Mouse (Mus musculus): ENCODE data around the gene Flt4.
A peak's percentile ranks its signal among the peaks of the same experiment; 100 is the strongest.

The Flt4 gene

DNA sequence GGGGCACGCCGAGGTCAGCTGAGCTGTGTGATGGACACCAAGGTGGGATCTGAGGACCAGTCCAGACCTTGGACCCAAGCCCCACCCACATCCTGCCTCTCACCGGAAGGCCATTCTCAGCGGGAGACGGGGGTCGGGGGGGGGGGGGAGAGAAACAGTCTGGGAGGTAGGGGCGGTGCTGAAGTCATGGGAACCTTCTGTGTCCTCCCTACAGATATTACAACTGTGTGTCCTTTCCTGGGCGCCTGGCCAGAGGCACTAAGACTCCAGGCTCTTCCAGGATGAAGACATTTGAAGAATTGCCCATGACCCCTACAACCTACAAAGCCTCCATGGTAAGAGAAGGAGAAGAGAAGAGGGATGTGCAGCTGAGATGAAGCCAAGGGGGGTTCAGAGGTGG is 36.6 kb downstream of the Flt4 start:
- no peak for DNase-seq (ENCODE audit: low read depth, low spot score)

DNA sequence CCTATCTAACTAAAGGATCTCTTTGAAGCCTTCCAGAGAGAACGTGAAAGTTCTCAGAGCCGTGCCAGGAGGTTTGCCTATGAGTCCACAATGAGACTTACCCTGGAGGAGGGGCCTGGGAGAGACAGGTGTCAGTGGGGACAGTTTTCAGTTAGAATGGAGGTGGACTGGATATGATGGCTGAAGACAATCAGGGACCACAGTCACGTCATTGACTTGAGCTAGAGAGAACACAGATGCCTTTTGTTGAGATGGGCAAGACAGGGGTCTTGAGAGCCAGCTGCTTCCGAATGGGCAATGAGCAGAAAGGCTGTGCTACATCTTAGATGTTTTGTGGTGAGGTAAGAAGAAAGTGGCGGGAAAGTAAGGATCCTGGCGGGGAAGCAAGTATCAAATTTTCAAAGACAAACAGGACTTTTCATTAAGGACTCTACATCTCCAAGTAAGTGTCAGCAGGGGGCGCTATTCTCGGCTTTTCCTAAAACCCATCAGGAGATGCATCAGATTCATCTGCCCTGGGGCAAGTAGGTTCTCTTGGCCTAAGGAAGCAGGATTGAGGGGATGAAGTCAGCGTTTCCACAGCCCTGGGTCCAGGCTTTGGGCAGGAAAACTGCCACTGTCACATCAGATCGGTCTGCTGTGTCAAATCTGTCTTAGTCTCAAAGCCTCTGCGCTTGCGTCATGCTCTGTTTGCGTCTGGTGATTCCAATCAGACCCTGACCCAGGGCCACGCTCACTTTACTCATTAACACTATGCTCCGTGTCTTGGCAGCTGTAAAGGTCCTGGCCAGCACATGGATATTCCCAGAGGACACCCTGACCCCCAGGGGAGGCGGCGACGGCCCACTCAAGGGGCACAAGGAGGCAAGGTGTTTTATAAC is 41.3 kb downstream of the Flt4 start:
- peak; percentile 30 for DNase-seq (ENCODE audit: low read depth, low spot score)

DNA sequence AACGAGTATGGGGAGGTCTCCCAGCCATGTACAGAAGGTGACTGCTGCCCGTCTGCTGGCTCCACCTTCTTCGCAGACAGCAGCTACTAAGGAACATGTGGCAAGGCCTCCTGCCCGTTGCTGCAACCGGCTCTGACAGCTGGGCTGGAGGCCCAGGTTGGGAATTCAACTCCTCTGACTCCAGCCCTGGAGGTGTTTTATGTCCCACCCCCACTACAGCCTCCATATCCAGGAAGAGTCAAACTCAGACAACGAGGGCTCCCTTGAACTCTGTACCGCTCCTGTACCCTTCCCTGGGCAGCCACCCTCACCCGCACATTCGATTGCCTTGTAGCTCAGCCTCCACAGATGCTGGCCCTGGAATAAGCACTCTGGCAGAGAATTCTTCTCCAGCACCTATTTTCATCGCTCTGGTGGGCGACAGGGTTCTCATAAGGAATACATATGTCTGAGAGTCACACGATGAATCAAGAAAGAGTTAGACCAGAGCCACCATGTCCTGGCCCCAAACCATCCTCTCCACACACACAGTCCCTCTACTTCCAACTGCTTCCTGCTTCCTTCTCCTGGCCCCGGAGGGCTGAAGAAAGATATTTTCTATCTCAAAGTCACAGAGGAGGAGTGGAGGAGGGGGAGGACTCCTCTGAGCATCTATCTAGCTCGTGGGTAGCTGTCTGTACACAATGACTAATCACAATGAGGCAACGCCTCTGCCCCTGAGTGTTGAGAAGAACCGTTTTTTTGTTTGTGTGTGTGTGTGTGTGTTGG is 42.1 kb downstream of the Flt4 start:
- DNase-seq (ENCODE audit: low read depth, low spot score): no peak

DNA sequence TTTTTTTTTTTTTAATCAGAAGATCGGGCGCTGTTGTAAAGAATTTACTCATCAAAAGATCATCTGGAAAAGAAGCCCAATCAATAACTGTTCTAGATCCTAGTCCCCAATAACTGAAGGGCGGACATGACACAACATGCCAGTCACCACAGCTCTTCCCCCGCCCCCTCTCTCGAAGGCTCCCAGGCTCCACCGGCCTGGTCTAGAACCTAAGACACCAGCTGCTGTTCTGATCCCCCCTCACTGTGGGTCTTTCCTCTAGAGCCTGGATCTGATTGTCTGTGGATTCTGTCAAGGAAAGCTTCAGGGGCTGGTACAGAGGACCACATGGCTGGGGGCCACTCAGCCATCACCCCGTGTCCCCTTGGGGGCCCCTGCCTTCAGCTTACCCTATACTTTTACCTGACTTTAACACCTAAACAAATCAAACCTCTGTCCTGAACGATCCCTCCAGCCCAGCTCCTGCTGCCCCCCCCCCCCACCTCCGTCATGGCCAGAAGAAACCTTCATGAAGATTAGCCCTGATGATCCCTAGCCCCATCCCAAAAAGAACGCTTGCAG is 42.8 kb downstream of the Flt4 start:
- DNase-seq (ENCODE audit: low read depth, low spot score): no peak

DNA sequence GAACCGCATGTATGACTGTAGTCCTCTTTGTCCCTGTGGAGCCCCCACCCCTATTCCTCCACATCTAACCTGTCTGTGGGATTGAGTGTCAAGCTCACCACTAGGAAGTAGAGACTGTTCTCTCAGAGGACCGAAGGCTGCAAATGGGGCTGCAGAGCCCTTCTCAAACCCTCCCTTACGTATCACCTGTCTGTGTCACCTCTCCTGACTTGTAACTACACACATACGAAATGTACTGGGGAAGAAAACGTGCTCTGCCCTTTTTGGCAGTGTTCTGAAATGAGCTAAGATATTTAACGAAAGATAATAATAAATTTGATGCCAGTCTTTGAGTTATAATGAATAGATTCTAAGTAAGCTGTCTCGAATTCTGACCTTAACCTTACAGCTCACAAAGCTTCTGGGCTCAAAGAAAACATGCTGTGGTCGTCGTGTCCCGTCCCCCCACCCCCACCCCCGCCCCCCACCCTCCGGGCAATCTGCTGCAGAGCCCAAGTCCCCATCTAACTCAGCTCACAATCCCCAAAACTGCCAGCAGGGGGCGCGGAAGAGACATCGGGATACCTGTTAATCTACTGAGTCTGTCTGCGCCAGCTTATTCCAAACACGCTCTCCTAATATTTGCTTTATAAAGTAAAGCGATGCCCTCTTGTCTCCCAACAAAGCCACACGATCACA is 43.5 kb downstream of the Flt4 start:
- DNase-seq (ENCODE audit: low read depth, low spot score): peak; percentile 67

DNA sequence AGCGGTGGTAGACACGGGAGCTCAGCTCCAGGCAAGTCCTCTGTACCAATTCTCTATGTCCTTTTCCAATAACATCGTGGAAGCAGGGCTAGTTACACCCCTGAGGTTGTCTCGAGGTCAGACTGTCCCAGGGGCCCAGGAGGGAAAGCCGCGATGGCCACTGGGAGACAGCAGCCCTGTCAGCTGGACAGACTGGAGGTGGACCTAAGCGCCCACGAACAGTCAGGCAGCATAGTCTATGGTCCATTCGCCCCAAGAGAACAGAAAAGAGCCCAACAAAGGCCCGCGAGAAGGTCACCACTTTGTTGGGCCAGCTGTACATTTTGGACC is 44.0 kb downstream of the Flt4 start:
- DNase-seq (ENCODE audit: low read depth, low spot score): no peak

DNA sequence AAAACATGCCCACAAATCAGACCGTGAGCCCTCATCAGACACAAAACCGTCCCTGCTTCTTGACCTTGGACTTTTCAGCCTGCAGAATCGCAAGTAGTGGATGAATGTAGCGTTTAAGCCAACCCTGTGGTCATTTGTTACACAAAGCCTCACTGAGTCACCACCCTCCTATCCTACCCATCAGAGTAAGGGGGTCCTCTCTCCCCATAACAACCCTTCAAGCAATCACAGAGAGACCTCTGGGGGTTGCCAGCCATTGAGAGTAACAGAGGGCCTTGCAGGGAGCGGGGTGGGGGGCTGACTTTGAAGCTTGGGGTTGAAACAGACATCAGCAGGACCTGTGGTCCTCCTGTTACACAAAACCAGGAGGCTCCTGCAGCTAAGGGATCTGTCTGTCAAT is 45.6 kb downstream of the Flt4 start:
- no peak for DNase-seq (ENCODE audit: low read depth, low spot score)

DNA sequence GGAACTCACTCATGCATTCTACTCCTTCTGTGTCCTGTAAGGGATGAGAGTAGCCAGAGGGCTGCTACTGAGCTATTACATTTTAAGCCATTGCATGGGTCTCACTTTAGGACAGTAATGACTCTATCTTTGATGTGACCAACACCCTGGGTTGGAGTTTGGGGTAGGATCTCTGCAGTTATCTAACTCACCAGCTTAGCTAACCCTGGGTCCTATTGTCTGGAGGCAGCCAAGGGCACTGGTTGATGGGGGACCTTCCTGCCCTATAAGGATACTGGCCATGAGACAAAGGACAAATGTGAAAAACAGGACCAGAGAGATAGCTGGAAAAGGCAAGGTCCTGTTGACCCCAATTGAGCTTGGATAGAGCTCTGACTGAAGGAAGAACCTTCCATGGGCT is 46.4 kb downstream of the Flt4 start:
- no peak for DNase-seq (ENCODE audit: low read depth, low spot score)

DNA sequence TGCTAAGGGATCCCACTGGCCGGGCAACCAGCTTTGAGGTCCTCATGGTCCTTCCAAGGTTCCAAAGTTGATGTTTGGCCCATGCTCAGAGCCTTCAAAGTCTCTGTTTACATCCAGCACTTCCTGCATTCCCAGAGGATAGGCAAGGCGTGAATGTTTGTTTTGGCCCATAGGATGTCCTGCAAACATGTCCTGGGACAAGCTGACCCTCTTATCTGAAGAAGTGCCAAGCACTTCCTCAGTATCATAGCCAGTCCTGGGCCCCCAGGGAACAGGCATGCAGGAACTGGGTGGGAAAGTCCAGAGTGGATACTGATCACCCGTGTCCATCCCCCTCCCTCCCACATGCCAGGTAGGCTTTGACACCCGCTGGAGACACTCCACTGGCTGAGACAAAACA is 49.0 kb downstream of the Flt4 start:
- DNase-seq (ENCODE audit: low read depth, low spot score): no peak

DNA sequence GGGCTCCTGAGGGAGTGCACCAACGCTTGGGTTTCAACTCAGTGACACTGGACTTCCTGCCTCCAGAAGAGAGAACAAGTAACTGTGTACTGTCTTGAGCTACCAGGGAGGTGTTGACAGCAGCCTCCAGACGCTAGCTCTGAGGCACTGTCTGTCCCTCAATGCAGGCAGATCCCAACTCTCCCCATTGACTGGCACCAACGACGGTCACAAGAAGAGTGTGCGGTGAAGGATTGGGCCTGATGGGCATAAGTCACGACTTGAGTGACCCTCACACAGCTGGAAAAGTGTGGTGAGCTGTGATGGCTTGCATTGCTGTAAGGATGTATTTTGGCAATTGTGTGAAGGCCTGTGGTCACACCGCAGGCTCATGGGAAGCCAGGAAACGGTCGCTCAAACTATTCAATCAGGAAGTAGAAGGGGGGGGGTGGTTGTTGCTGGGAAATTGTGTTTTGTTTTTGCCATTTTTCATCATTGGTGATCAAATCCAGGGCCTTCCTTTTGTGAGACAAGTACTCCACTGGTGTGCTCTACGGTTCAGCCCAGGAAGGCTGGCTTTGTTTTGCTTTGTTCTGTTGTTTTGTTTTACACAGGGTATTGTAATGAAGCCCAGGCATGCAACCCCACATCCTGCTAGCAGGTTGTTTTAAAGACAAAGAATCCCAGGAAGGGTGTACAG is 49.9 kb downstream of the Flt4 start:
- DNase-seq (ENCODE audit: low read depth, low spot score): no peak

DNA sequence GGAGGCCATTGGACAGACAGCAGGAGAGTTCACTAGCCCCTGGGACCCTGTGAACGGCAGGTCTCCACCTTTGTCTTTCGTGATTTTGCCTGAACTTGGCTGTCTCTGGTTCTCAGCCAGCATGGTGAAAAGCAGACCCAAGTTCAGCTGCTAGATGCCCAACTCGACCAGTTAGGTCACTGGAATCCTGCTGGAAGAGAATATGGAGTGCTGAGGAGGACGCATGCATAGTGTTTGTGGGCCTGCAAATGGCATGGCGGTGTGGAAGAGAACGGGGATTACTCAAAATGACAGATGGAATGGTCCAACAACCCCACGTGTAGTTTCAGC is 50.4 kb downstream of the Flt4 start:
- DNase-seq (ENCODE audit: low read depth, low spot score): no peak

DNA sequence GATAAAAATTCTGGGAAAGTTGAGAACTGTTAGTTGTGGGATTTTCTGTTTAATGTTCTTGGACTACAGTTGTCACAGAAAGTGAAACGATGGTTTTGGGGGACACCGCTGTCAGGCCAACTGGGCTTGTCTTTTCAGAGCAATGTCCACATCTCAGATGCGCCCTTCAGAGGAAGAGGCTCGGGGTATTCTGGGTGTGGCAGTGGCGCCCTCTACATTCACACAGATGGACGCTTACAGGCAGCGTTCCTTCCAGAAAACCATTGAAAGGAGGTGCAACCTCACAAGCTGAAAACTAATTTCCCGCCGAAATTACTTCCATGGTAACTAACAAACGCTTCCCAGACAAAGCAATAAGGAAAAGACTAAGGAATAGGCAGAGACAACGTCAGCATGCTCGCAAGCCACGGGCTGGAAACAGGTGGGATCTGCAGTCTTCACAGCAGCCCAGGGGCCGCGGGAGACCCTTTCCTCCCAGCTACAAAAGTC is 53.3 kb downstream of the Flt4 start:
- no peak for DNase-seq (ENCODE audit: low read depth, low spot score)

DNA sequence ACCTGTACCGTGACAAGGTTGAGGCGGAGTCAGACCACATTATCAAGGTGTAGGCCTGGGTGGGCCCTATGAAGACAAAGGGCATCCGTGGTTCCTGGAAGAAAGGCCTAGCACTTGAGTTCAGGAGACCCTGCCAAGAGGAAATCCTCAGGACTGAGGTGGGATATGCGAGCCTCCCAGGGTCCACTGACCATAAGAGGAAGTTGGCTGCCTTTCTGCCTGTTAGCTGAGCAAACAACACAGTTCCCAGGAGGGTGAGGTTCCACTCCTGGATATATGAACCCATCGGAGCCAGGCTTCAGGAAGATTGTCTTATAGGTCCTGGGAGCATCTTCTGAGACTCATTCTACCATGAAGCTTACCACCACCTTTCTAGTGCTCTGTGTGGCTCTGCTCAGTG is 54.2 kb downstream of the Flt4 start, which contains the start of gene Scgb3a1:
Scgb3a1 (plus strand) TSS at position 301 of the 400 bp plus-strand sequence.
- DNase-seq (ENCODE audit: low read depth, low spot score): no peak

DNA sequence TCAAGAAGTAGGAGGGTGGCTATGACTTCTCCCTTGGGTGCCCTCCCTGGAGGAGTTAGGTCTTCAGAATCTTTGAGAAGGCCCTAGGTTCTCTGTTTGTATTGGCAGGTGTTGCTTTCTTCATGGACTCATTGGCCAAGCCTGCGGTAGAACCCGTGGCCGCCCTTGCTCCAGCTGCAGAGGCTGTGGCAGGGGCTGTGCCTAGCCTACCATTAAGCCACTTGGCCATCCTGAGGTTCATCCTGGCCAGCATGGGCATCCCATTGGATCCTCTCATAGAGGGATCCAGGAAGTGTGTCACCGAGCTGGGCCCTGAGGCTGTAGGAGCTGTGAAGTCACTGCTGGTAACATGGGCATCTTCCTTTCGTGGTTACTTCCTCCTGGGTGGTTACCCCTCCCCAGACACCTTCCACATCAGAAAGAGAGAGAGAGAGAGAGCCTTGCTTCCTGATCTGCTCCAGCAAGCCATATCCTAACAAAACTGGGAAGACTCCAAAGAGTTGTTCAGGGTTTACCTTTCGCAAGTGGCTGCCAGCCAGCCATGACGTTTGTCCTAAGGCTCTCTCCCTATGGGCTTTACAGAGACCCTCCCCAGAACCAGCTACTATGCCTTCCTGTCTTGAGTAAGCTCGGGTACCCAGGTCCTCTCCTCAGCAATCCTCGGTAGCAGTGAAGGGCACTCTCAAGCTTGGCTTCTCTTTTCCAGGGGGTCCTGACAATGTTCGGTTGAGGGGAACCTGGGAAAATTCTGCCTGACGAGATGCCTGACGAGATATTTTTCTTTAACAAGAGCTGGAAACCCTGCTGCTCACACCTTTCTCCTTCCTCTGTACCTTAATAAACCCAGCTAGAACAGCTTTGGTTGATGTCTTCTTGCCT is 55.4 kb downstream of the Flt4 start:
- no peak for DNase-seq (ENCODE audit: low read depth, low spot score)

DNA sequence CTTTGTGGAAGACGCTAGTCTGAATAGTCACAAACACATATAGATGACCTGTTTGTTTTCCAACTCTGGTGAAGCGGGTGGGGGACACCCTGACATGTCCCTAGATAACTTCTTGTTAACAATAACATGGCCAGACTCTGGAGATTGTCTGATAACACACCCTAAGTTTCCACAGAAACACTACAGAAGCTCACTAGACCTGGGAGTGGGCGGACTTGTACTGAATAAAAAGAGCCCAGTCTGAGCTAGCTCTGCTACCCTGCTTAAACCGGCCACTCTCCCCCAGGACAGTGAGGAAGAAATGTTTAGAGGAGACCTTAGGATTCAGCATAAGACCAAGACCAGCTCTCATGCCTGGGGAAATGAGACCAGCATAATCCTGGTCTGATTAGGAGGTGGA is 56.4 kb downstream of the Flt4 start:
- no peak for DNase-seq (ENCODE audit: low read depth, low spot score)

DNA sequence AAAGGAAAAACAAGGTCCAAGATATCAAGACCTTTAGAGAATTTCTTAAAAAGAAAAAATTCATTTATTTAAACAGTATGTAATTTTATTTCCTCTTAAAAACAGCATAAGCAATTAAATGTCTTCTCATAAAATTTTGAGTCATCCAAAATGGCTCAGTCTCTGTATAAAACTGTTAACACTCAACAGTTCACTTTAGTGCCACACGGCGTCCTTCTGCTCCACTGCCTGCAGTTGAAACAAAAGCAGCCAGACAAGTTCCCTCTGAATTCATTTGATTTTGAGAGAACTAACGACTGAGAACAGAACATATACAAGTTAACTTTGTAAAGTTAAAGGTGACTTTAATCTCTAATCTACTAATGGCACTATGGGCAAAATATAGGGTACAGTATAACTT is 64.4 kb downstream of the Flt4 start:
- no peak for DNase-seq (ENCODE audit: low read depth, low spot score)

DNA sequence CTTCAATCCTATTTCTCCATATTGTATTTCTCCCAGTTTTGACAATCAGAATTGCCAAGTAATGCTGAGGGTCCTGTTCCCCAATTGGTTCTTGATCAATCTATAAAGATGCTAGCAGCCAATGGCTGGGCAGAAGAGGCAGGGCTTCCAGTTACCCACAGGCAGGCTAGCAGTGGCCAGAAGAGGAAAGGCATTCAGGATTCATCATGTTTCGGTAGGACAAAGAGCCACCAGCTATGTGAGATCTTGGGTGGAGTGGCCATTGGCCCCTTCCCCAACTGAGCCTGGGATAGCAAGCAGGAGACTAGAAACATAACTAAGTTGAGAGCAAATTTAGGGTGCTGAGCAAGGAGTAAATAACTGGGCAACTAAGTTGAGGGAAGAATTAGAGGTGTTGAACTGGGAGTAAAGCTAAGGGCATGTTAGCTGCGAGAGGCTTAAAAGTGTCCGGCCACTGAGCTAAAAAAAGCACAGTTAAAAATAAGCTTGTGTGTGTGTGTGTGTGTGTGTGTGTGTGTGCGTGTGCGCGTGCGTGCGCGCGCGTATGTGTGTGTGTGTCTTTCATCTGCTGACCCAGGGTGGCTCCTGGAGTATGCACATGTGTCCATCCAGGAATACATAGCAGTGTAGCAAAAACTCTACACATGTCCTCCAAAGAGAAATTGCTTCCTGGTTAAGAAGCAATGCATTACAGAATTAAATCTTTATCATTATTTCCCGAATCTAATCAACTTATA is 75.3 kb downstream of the Flt4 start:
- DNase-seq (ENCODE audit: low read depth, low spot score): no peak

DNA sequence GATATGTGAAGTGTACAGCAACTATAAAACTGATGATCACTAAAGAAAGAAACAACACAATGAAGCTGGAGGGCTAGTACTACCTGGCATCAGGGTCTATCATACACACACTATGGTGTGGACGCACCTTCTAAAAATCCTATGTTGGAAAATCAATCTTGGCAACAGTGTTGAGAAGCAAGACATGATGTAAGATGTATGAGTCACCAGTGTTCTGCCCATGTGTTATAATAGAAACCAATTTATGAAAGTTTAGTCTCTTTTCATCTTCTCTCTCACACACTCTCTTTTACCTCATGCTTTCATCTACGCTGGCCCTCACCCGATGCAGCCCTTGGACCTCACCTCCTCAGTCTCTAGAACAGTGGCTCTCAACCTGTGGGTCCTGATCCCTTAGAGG is 86.0 kb downstream of the Flt4 start:
- DNase-seq (ENCODE audit: low read depth, low spot score): no peak

DNA sequence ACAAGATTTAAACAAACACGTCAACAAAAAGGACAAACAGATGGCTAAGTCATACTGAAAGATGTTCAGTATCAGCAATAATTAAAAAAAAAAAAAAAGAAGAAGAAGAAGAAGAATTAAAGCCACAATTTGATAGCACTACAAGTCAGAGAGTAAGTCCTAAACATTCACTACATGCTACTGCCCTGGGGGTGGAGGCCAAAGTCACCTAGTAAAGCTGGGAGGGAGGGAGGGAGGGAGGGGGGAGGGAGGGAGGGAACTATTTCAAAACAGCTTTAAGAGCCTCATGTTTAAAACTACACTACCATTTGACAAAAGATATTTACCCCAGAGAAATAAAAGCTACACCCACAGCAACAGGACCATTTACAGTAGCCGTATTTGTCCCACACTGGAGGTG is 86.6 kb downstream of the Flt4 start:
- no peak for DNase-seq (ENCODE audit: low read depth, low spot score)

DNA sequence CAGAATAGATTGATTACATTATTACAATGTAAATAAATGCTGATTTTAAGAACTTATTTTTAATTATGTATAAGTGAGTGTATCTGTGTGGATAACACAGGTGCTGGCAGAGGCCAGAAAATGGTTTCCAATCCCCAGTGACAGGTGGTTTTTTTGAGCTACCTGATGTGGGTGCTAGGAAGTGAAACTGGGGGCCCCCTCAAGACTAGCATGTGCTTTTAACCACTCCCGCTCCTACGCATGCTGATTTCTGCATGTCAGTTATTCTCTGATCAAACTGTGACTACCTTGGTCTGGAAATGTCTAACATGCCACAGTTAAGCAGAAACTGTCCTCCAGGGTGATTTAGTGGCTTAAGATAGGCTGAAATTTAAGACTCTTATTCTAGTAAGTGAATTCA is 87.4 kb downstream of the Flt4 start:
- DNase-seq (ENCODE audit: low read depth, low spot score): no peak

All from embryo, embryonic 11.5 days (tissue).